Mouse (Mus musculus) spleen, adult 2 months (tissue): ENCODE results near the gene Arhgef10l.

Source experiments
- CTCF ChIP-seq: fragments of 200-500 bp; IDR thresholded peaks from 2 replicates; pipeline ENCODE4 v1.5.1; 2011; ENCODE audit warnings: mild to moderate bottlenecking, inconsistent platforms; ENCODE audit not compliant: insufficient read depth, insufficient read length, insufficient replicate concordance; ENCODE audit errors: extremely low read depth
- POLR2A ChIP-seq: fragments of 200-500 bp; IDR thresholded peaks from 2 replicates; pipeline ENCODE4 v1.6.1; 2011; ENCODE audit warnings: low read depth, low read length, inconsistent platforms

GRCm38 (mm10) chr4:140624468-140625176 lies 41.2 kb downstream of the Arhgef10l start:
- TF ChIP-seq CTCF: no peak
- TF ChIP-seq POLR2A: no peak
